Mouse (Mus musculus): ENCODE results near the gene 9430015G10Rik.

GRCm38 (mm10) chr4:156082621-156083234, 27.1 kb upstream of the 9430015G10Rik start:
- TF ChIP-seq CTCF (IDR thresholded peaks at IDR 0.05; ENCODE audit: borderline replicate concordance, insufficient read depth, low read depth, low read length) (no peak), POLR2A (IDR thresholded peaks at IDR 0.05; ENCODE audit: borderline replicate concordance, insufficient read depth, low read length) (no peak)
